Mouse (Mus musculus) regulatory T cell (primary cell): ENCODE data around the gene Chchd6.

Experiments
- in situ Hi-C: fragments of 300-600 bp; cut with MboI, MseI; formaldehyde crosslinking; loops from one replicate; pipeline ENCODE4 v1.15.1; 2025; ENCODE audit warnings: high pct_unique_total_duplicates

Gene Chchd6

GRCm38 (mm10) chr6:89510154-89510553 is 85.3 kb downstream of the Chchd6 start:
- in situ Hi-C loops, result no loop called here

GRCm38 (mm10) chr6:89508725-89509124 is 86.7 kb downstream of the Chchd6 start:
- in situ Hi-C loops, result no loop called here

GRCm38 (mm10) chr6:89508263-89508662 is 87.2 kb downstream of the Chchd6 start:
- in situ Hi-C loops, result no loop called here

GRCm38 (mm10) chr6:89499961-89500360 is 95.5 kb downstream of the Chchd6 start:
- in situ Hi-C loops, result no loop called here

- in situ Hi-C loops, result no loop called here
Observed at GRCm38 (mm10) chr6:89498764-89499516, 96.5 kb downstream of the Chchd6 start.

GRCm38 (mm10) chr6:89496916-89497315 is 98.5 kb downstream of the Chchd6 start:
- in situ Hi-C loops, result no loop called here

GRCm38 (mm10) chr6:89492368-89492767 is 103.1 kb downstream of the Chchd6 start:
- in situ Hi-C loops, result no loop called here

GRCm38 (mm10) chr6:89490369-89490768 is 105.1 kb downstream of the Chchd6 start:
- in situ Hi-C loops, result no loop called here

GRCm38 (mm10) chr6:89489533-89489932 is 105.9 kb downstream of the Chchd6 start:
- in situ Hi-C loops, result no loop called here

- in situ Hi-C loops, result no loop called here
Observed at GRCm38 (mm10) chr6:89486055-89486454, 109.4 kb downstream of the Chchd6 start.

GRCm38 (mm10) chr6:89481192-89481591 is 114.3 kb downstream of the Chchd6 start:
- in situ Hi-C loops, result no loop called here

- in situ Hi-C loops, result loop anchor here (10.0 kb wide), 1 partner anchor 1777 kb away; no protein-coding TSS in a partner anchor
Observed at GRCm38 (mm10) chr6:89467908-89468307, 127.5 kb downstream of the Chchd6 start.

GRCm38 (mm10) chr6:89467290-89467689 is 128.2 kb downstream of the Chchd6 start:
- in situ Hi-C loops, result loop anchor here (10.0 kb wide), 1 partner anchor 1778 kb away; no protein-coding TSS in a partner anchor

- in situ Hi-C loops, result loop anchor here (10.0 kb wide), 1 partner anchor 1778 kb away; no protein-coding TSS in a partner anchor
Observed at GRCm38 (mm10) chr6:89466875-89467274, 128.6 kb downstream of the Chchd6 start.

- in situ Hi-C loops, result loop anchor here (10.0 kb wide), 1 partner anchor 1779 kb away; no protein-coding TSS in a partner anchor
Observed at GRCm38 (mm10) chr6:89466053-89466708, 129.3 kb downstream of the Chchd6 start.

- in situ Hi-C loops, result loop anchor here (10.0 kb wide), 1 partner anchor 1783 kb away; no protein-coding TSS in a partner anchor
Observed at GRCm38 (mm10) chr6:89462223-89462760, 133.2 kb downstream of the Chchd6 start.

GRCm38 (mm10) chr6:89461250-89462222 is 133.9 kb downstream of the Chchd6 start:
- in situ Hi-C loops, result loop anchor here (10.0 kb wide), 1 partner anchor 1783 kb away; no protein-coding TSS in a partner anchor

- in situ Hi-C loops, result loop anchor here (10.0 kb wide), 1 partner anchor 1785 kb away; no protein-coding TSS in a partner anchor
Observed at GRCm38 (mm10) chr6:89459634-89460033, 135.8 kb downstream of the Chchd6 start.

GRCm38 (mm10) chr6:89457601-89458000 is 137.9 kb downstream of the Chchd6 start:
- in situ Hi-C loops, result no loop called here

GRCm38 (mm10) chr6:89456409-89456961 is 139.0 kb downstream of the Chchd6 start:
- in situ Hi-C loops, result no loop called here

- in situ Hi-C loops, result no loop called here
Observed at GRCm38 (mm10) chr6:89455523-89456000, 139.9 kb downstream of the Chchd6 start.
